Comparison of ENCODE assay signal across 9 mouse cellular contexts in the genomic region with DNA sequence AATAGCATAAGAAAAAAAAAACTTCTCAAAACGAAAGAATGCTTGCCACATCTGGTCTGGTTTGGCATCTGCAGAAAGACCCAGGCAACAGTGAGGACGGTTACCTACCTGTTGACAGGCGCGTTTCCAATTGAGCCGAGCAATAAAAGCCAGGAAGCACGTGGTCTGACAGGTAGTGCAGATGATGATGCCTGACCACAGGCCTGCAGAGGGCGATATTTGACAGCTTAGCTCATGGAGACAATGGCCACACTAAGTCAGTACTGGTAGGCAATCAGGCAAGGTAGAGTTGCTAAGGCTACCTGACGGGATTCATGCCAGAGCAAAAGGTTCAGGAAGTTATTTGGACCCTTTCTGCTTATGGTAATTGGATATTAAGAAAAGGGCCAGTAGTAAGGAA. TPM values are rescaled to one million over a fixed set of nuclear protein-coding genes. Genes with fewer than 3 reads are reported as not detected.
DNase-seq lines count a peak whose midpoint lies in the region; ATAC-seq lines count a peak whose summit lies in the region.
"Had no signal": no experiment of that assay in that cellular context is flagged by ENCODE, and none has a peak within 500 bp of the region (broad histone marks: within the 10 kb centered on the region; RNA-seq: fewer than 3 reads in every experiment).

No protein-coding gene starts in this region.

- WGBS in forebrain, embryonic 10.5 days = 14% methylated on average over 8 of the region's 8 CpGs
- WGBS in forebrain, embryonic 13.5 days = 8% methylated on average over 8 of the region's 8 CpGs
- 6% methylated on average over 8 of the region's 8 CpGs for WGBS in stomach, embryonic 14.5 days

- peak; percentile 38 for DNase-seq in forebrain, embryonic 10.5 days (ENCODE audit: extremely low spot score, low spot score)
- peak; percentile 59 to 90 for DNase-seq in adrenal gland, adult (ENCODE audit: inconsistent age in 2 of 2, low spot score in 1 of 2)
- DNase-seq in embryo, embryonic 11.5 days (ENCODE audit: low read depth, low spot score) = peak; percentile 38
- DNase-seq in induced T-regulatory cell, adult 2 months (ENCODE audit: low read depth) = peak; percentile 87
- peak; percentile 31 to 53 for DNase-seq in left cerebral cortex, adult 18-20 months (ENCODE audit: low spot score in 2 of 2)

- H3K36me3 ChIP-seq in forebrain, embryonic 10.5 days (replicated peaks) = no peaks in the 10 kb centered on the region
- H3K36me3 ChIP-seq in forebrain, embryonic 13.5 days (ENCODE audit: poor library complexity, severe bottlenecking) = no peaks in the 10 kb centered on the region
- no peaks in the 10 kb centered on the region for H3K36me3 ChIP-seq in stomach, embryonic 14.5 days (ENCODE audit: control insufficient read depth, insufficient read depth, low read length)
- H3K36me3 ChIP-seq: midbrain, embryonic 12.5 days had no signal

- no peaks in the 10 kb centered on the region for H3K9me3 ChIP-seq in forebrain, embryonic 10.5 days
- no peaks in the 10 kb centered on the region for H3K9me3 ChIP-seq in forebrain, embryonic 13.5 days (replicated peaks)
- H3K9me3 ChIP-seq in stomach, embryonic 14.5 days (ENCODE audit: control insufficient read depth, low read depth, low read length) = no peaks in the 10 kb centered on the region
- H3K9me3 ChIP-seq: midbrain, embryonic 12.5 days had no signal

- H3K9ac ChIP-seq in forebrain, embryonic 13.5 days = no peak overlapping the region
- H3K9ac ChIP-seq in stomach, embryonic 14.5 days (replicated peaks; ENCODE audit: low read depth, low read length) = no peak overlapping the region
- H3K9ac ChIP-seq: midbrain, embryonic 12.5 days had no signal

- 0 out of 2 replicates have a peak, but pooled peaks cover 5% of the 10 kb centered on the region for H3K4me1 ChIP-seq in forebrain, embryonic 10.5 days
- H3K4me1 ChIP-seq in forebrain, embryonic 13.5 days = no peaks in the 10 kb centered on the region
- no peaks in the 10 kb centered on the region for H3K4me1 ChIP-seq in stomach, embryonic 14.5 days (ENCODE audit: control insufficient read depth, insufficient read depth, low read length)

- no peak overlapping the region for H3K4me3 ChIP-seq in forebrain, embryonic 10.5 days
- H3K4me3 ChIP-seq in forebrain, embryonic 13.5 days = no peak overlapping the region
- H3K4me3 ChIP-seq in stomach, embryonic 14.5 days (ENCODE audit: low read depth, low read length) = no peak overlapping the region
- H3K4me3 ChIP-seq: midbrain, embryonic 12.5 days had no signal

- no peak for ATAC-seq in forebrain, embryonic 13.5 days
- ATAC-seq in monocyte, adult 5-6 weeks (replicated peaks; ENCODE audit: insufficient number of reproducible peaks, low FRiP score, low TSS enrichment, poor library complexity, severe bottlenecking) = peak; percentile 53; the same call in 1 of the 2 replicates
- peak; percentile 61; the same call in 1 of the 2 replicates for ATAC-seq in stomach, embryonic 14.5 days (ENCODE audit: insufficient number of reproducible peaks, insufficient read depth, low FRiP score, low read depth)

- H3K4me2 ChIP-seq in forebrain, embryonic 13.5 days = no peak overlapping the region
- H3K4me2 ChIP-seq in stomach, embryonic 14.5 days (replicated peaks; ENCODE audit: low read depth, low read length) = no peak overlapping the region
- H3K4me2 ChIP-seq: midbrain, embryonic 12.5 days had no signal

- no peak overlapping the region for H3K27ac ChIP-seq in forebrain, embryonic 10.5 days
- no peak overlapping the region for H3K27ac ChIP-seq in forebrain, embryonic 13.5 days
- H3K27ac ChIP-seq in stomach, embryonic 14.5 days (ENCODE audit: low read length) = no peak overlapping the region
- H3K27ac ChIP-seq: midbrain, embryonic 12.5 days had no signal

- H3K27me3 ChIP-seq in forebrain, embryonic 10.5 days (ENCODE audit: poor library complexity, severe bottlenecking) = peaks cover 34% of the 10 kb centered on the region
- H3K27me3 ChIP-seq in forebrain, embryonic 13.5 days = peaks cover 7% of the 10 kb centered on the region; the same call in 1 of the 2 replicates
- no peaks in the 10 kb centered on the region for H3K27me3 ChIP-seq in stomach, embryonic 14.5 days (ENCODE audit: control insufficient read depth, insufficient read depth, low read length)

RNA-seq across cellular contexts. Expression of a gene that starts 6.7 kb away (rescaled TPM):
- polyA plus RNA-seq in forebrain, embryonic 10.5 days (2016; fragmentation: Nextera tagmentation; extraction: Ambion mirVana) = not detected in 2 replicates
- polyA plus RNA-seq in forebrain, embryonic 13.5 days (2015; fragmentation: Nextera tagmentation; extraction: Ambion mirVana) = not detected in 2 replicates
- under 1 TPM; 0.14 to 0.59 TPM for total RNA-seq in left cerebral cortex, adult 18-20 months (2021)
- not detected in 3 replicates for total RNA-seq in monocyte, adult 5-6 weeks (2017)
- polyA plus RNA-seq in stomach, embryonic 14.5 days (2014; fragmentation: Nextera tagmentation; extraction: Ambion mirVana) = not detected in 2 replicates
- polyA plus RNA-seq: midbrain, embryonic 12.5 days had no signal

RNA-seq across cellular contexts. Expression of a gene that starts 28.8 kb away (rescaled TPM):
- polyA plus RNA-seq in forebrain, embryonic 10.5 days (2016; fragmentation: Nextera tagmentation; extraction: Ambion mirVana) = 0.17 TPM in 1 of 2 replicates, not detected in the other
- polyA plus RNA-seq in forebrain, embryonic 13.5 days (2015; fragmentation: Nextera tagmentation; extraction: Ambion mirVana) = 0.06 TPM in 1 of 2 replicates, not detected in the other
- 1 to 10 TPM; 1.1 to 3.1 TPM for total RNA-seq in left cerebral cortex, adult 18-20 months (2021)
- total RNA-seq in monocyte, adult 5-6 weeks (2017) = not detected in 3 replicates
- polyA plus RNA-seq in stomach, embryonic 14.5 days (2014; fragmentation: Nextera tagmentation; extraction: Ambion mirVana) = 0.20 and 0.34 TPM in 2 replicates
- polyA plus RNA-seq: midbrain, embryonic 12.5 days had no signal
